Mouse (Mus musculus): ENCODE measurements around the gene Gm9936.

DNA sequence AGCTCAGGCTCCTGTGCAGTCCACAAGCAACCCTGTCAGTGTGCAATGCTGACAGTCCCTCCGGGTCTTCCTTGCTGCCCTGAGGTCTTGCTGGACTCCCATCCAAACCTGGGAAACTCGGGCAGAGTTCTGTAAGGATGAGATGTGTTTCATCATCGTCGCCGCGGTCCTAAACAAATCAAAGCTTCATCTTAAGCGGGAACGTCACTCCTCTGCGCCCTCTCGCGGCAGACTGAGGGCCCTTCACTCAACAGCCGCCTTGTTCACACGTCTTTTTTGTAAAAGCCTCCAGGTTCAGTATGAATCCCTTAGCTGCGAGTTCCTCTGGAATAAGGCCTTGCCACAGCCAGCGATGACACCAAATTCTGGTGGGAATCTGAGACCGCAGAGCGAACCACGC is 771 bp upstream of the Gm9936 start:
- TF ChIP-seq CTCF (IDR thresholded peaks at IDR 0.05; ENCODE audit: borderline replicate concordance, insufficient read depth, low read length) (peak; percentile 87), POLR2A (IDR thresholded peaks at IDR 0.05; ENCODE audit: low read depth, low read length) (0 out of 2 replicates have a peak, but pooled peaks have one; percentile 25)

Measured in embryonic fibroblast, embryonic 13.5 days (primary cell).